Mouse (Mus musculus): ENCODE measurements around the gene Rin3. TPM values are rescaled to one million over a fixed set of nuclear protein-coding genes. Genes with fewer than 3 reads are reported as not detected.

The Rin3 gene
- polyA plus RNA-seq, 1 experiment from 2014 or later: 9.0 TPM

DNA sequence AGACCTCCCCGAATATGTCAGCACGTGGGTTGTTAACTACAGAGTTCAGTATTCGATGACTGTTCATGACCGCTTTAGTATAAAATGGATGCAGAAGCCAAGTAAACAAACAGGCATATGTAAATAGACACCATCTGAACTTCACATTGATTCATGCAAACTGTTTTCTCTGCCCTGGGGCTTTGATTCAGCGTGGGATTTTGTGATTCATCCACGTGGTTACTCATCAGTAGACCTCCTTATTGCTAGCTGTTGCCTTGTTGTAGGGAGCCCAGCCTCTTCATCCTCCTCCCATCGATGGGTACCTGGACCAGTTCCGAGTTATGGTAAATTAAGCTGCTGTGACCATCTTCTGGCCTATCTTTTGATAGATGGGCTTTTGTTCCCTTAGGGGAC lies 26.9 kb downstream of the Rin3 start:
- H3K36me3 ChIP-seq: peaks cover 9% of the 10 kb centered on the region
- no peak overlapping the region for H3K27ac ChIP-seq
- DNase-seq (ENCODE audit: low spot score): no peak
- H3K4me3 ChIP-seq: no peak overlapping the region
- H3K9me3 ChIP-seq: no peaks in the 10 kb centered on the region
- 82% methylated on average over 8 of the region's 8 CpGs for WGBS
- H3K27me3 ChIP-seq (ENCODE audit: insufficient read depth, poor library complexity, severe bottlenecking): no peaks in the 10 kb centered on the region
- peaks cover 36% of the 10 kb centered on the region for H3K4me1 ChIP-seq

DNA sequence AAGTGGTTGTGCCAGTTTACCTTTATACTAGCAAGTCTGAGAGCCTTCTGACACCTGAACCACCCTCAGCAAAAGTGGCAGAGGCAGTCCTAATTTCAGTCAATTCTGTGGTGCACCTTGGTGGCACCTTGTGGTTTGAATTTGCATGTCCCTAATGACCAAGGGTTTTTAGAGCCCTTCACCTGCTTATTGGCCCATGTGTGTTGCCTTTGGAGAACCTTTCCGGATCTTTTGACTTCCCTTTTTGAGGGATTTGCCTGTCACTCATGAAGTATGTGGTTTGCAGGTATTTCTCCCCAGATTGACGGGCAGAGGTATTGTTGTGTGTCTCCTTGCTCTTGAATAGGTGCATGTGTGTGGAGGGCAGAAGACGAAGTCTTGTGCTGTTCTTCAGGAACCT lies 27.4 kb downstream of the Rin3 start:
- Histone ChIP-seq H3K4me1 (peaks cover 32% of the 10 kb centered on the region), H3K4me3 (no peak overlapping the region), H3K27ac (no peak overlapping the region), H3K27me3 (ENCODE audit: insufficient read depth, poor library complexity, severe bottlenecking) (no peaks in the 10 kb centered on the region), H3K9me3 (no peaks in the 10 kb centered on the region), H3K36me3 (peaks cover 13% of the 10 kb centered on the region)
- WGBS: 87% methylated on average over 3 of the region's 3 CpGs
- DNase-seq (ENCODE audit: low spot score): no peak

DNA sequence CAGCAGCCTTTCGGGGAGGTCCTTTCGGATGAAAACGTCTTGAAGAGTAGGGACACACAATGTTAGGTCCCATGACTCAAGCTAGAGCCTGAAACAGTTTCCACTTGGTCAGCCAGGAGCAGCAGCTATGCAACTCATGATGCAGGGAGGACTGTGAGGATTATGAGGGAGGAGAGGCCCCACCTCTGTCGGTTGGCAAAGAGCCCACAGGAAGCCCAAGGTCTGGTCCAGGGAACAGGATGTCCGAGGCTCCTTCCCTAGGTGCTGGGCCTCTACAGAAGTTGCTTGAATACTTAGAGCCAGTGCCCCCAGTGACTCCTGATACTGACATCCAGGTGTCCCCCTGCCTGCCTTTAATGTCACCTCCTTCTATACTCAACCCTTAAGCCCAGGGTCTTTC lies 28.6 kb downstream of the Rin3 start:
- 84% methylated on average over 5 of the region's 5 CpGs for WGBS
- Histone ChIP-seq H3K4me1 (peaks cover 24% of the 10 kb centered on the region), H3K27ac (no peak overlapping the region)

DNA sequence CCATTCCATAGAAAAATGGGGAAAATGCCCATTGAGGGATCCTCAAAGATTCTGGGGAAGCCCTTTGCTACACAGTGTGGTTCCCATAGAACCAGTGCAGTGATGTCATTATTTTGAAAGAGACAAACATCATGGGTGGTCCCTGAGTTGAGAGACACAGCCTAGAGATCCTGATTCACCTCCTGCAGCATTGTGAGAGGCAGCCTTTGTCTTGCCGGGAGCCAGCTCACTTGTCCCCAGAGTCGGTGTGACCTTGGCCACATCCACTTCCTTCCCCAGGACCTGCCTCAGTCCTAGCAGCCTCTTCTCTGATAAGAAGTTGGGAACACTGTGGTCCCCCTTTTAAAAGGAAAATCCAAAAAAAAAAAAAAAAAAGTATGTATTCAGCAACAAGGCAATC lies 36.3 kb downstream of the Rin3 start:
- Histone ChIP-seq H3K36me3 (peaks cover 14% of the 10 kb centered on the region), H3K27me3 (ENCODE audit: insufficient read depth, poor library complexity, severe bottlenecking) (no peaks in the 10 kb centered on the region), H3K9me3 (no peaks in the 10 kb centered on the region), H3K4me1 (peaks cover 14% of the 10 kb centered on the region; the same call in 1 of the 2 replicates), H3K27ac (peak overlapping the region; percentile 52; the same call in 1 of the 2 replicates), H3K4me3 (no peak overlapping the region)
- no peak for DNase-seq (ENCODE audit: low spot score)
- WGBS: 35% methylated on average over 2 of the region's 2 CpGs

More for the DNA sequence above, 28.6 kb downstream of the Rin3 start:
- H3K9me3 ChIP-seq: no peaks in the 10 kb centered on the region
- H3K4me3 ChIP-seq: no peak overlapping the region
- H3K36me3 ChIP-seq: peaks cover 19% of the 10 kb centered on the region
- no peak for DNase-seq (ENCODE audit: low spot score)
- no peaks in the 10 kb centered on the region for H3K27me3 ChIP-seq (ENCODE audit: insufficient read depth, poor library complexity, severe bottlenecking)

DNA sequence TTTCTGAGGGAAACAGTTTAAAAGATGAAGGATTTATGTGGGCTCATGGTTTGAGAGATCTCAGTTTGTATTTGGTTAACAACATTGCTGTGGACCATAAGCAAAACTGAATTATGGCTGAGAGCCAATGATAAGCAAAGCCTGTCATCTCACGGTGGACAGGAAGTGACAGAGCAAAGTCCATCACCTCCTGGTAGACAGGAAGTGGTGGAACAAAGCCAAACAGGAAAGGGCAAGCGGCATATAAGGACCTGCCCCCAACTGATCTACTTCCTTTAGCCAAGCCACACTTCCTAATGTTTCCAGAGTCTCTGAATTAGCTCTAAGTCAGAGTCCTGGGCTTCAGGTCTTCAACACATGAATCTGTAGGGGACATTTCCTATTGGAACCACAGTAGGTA lies 37.1 kb downstream of the Rin3 start:
- H3K4me1 ChIP-seq: peaks cover 14% of the 10 kb centered on the region; the same call in 1 of the 2 replicates
- 0 out of 2 replicates have a peak overlapping the region, but pooled peaks have one; percentile 19 for H3K27ac ChIP-seq
- peaks cover 9% of the 10 kb centered on the region for H3K36me3 ChIP-seq
- WGBS: 63% methylated on average over 2 of the region's 2 CpGs
- no peaks in the 10 kb centered on the region for H3K9me3 ChIP-seq
- no peaks in the 10 kb centered on the region for H3K27me3 ChIP-seq (ENCODE audit: insufficient read depth, poor library complexity, severe bottlenecking)
- DNase-seq (ENCODE audit: low spot score): no peak
- no peak overlapping the region for H3K4me3 ChIP-seq

DNA sequence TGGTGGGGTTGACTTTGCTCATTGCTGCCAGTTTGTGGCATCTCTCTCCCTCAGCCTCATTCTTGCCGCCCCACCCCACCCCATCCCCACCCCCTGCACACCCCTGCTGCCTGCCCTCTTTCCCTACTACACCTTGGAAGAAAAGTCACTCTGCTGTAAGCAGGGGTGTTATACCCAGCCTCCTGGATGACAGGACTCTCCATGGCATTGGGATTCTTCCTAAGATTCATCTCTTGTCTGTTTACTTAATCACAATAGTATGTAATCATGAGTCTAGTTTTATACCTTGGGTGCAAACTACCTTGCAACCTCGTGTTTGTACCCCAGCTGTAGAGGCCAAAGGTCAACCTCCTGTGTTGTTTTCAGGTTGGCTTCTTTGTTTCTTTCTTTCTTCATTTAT lies 37.5 kb downstream of the Rin3 start:
- Histone ChIP-seq H3K27ac (peak overlapping the region; percentile 19; the same call in 1 of the 2 replicates), H3K4me1 (peaks cover 14% of the 10 kb centered on the region; the same call in 1 of the 2 replicates), H3K27me3 (ENCODE audit: insufficient read depth, poor library complexity, severe bottlenecking) (no peaks in the 10 kb centered on the region), H3K36me3 (peaks cover 5% of the 10 kb centered on the region; the same call in 1 of the 2 replicates), H3K4me3 (no peak overlapping the region), H3K9me3 (no peaks in the 10 kb centered on the region)
- DNase-seq (ENCODE audit: low spot score): no peak
- 54% methylated on average over 2 of the region's 2 CpGs for WGBS

DNA sequence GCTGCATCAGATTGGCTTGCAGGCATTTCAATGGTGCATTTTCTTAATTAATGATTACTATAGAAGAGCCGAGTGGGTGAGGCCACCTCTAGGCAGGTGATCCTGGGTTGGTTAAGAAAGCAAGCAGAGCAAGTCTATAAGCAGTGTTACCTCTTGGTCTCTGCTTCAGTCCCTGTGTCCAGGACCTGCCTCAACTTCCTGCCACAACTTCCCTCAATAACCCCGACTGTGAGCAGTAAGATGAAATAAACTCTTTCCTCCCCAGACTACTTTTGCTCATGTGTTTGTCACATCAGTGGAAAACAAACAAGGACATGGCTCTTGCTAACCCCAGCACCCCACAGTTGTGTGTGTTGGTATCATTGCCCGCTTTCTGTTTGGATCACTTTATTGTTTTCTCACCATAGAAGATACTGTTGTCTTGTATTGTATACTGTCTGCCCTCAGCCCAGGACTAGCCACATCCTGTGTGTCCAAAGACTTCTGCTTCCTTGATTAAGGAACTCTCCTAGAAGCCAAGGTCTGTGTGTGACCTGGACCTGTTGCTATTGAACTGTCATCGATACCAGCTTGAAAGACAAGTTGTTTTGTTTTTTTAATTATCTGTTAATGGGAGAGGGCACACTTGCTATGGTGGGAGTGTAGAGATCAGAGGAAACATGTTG lies 38.3 kb downstream of the Rin3 start:
- 75% methylated on average over 4 of the region's 4 CpGs for WGBS
- H3K27ac ChIP-seq: no peak overlapping the region

DNA sequence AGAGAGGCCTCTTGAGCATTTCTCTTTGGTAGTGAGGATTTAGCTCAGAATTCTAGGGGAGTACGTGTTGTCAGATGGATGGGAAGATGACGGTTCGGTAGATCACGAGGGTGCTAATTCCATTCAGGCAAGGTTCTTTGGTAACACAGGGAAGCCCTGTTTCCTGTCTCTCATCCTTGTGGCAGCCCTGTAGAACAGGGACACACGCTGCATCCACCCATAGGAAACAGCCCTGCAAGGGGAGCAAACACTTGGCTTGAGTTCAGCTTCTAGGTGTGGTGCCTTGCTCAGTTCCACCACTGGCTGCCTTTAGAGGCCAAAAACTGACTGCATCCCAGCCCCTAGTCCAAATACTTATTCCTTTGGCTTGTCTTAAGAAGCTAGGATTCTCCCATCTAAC lies 39.0 kb downstream of the Rin3 start:
- peaks cover 14% of the 10 kb centered on the region; the same call in 1 of the 2 replicates for H3K4me1 ChIP-seq
- peaks cover 7% of the 10 kb centered on the region; the same call in 1 of the 2 replicates for H3K36me3 ChIP-seq
- H3K4me3 ChIP-seq: no peak overlapping the region
- WGBS: 74% methylated on average over 5 of the region's 5 CpGs
- no peak overlapping the region for H3K27ac ChIP-seq
- no peaks in the 10 kb centered on the region for H3K9me3 ChIP-seq
- no peaks in the 10 kb centered on the region for H3K27me3 ChIP-seq (ENCODE audit: insufficient read depth, poor library complexity, severe bottlenecking)
- no peak for DNase-seq (ENCODE audit: low spot score)

More for the DNA sequence above, 38.3 kb downstream of the Rin3 start:
- Histone ChIP-seq H3K36me3 (peaks cover 3% of the 10 kb centered on the region; the same call in 1 of the 2 replicates), H3K27me3 (ENCODE audit: insufficient read depth, poor library complexity, severe bottlenecking) (no peaks in the 10 kb centered on the region), H3K4me3 (no peak overlapping the region), H3K9me3 (no peaks in the 10 kb centered on the region), H3K4me1 (peaks cover 14% of the 10 kb centered on the region; the same call in 1 of the 2 replicates)
- DNase-seq (ENCODE audit: low spot score): no peak

DNA sequence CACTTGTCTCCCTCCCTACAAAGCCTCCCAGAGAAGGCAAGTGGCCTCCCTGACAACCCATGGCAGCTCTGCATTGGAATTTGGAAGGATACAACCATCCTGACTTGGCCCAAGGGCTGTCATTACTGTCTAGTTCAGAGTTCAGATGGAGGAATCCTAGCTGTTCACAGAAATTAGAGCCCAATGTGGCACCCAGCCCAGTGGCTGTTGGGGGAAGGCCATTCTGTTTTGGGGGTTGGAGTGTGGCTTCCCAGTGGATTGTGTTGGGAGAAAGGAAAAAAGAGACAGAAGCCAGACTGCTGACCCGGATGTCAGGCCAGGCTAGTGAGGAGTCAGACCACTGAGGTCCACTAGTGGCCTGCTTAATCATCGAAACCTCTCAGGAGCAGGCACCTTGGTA lies 40.5 kb downstream of the Rin3 start:
- 88% methylated on average over 2 of the region's 2 CpGs for WGBS
- no peak for DNase-seq (ENCODE audit: low spot score)
- H3K4me3 ChIP-seq: no peak overlapping the region
- peaks cover 14% of the 10 kb centered on the region; the same call in 1 of the 2 replicates for H3K4me1 ChIP-seq
- no peaks in the 10 kb centered on the region for H3K27me3 ChIP-seq (ENCODE audit: insufficient read depth, poor library complexity, severe bottlenecking)
- H3K36me3 ChIP-seq: peaks cover 11% of the 10 kb centered on the region; the same call in 1 of the 2 replicates
- H3K27ac ChIP-seq: no peak overlapping the region
- no peaks in the 10 kb centered on the region for H3K9me3 ChIP-seq

DNA sequence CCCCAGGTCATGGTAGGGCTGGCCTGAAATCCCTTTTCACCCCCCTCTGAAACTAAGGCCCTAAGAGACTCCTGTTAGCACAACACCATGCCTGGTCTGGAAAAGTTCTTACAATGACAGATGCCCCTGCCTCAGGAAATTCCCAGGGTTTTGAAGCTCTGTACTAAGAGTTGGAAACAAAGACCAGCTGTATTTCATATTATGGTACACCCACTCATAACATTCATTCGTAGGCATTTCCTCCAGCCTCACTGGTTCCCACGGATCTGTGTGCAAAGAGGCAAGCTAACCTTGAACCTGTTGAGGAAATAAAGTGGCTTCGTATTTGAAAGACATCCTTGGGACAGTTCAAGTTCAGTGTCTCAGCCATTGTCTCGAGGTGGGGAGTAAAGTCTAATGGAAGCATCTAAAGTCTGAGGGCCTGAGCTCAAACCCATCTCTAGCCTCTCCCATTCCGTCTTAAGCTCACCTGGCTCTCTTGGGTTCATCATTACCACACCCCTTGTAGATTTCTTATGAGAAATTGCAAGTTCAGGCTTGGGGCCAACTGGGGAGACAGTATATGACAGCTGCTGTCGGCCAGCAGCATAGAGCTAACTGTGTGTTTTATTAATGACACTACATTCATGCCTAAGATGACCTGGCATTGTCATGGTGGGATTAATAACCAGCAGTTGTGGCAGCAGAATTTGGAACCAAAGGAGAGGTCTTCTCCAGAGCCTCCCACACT lies 41.5 kb downstream of the Rin3 start:
- Histone ChIP-seq H3K9me3 (no peaks in the 10 kb centered on the region), H3K36me3 (peaks cover 11% of the 10 kb centered on the region; the same call in 1 of the 2 replicates), H3K27me3 (ENCODE audit: insufficient read depth, poor library complexity, severe bottlenecking) (no peaks in the 10 kb centered on the region), H3K4me3 (no peak overlapping the region), H3K27ac (no peak overlapping the region), H3K4me1 (peaks cover 11% of the 10 kb centered on the region; the same call in 1 of the 2 replicates)
- 69% methylated on average over 6 of the region's 6 CpGs for WGBS
- DNase-seq (ENCODE audit: low spot score): no peak

DNA sequence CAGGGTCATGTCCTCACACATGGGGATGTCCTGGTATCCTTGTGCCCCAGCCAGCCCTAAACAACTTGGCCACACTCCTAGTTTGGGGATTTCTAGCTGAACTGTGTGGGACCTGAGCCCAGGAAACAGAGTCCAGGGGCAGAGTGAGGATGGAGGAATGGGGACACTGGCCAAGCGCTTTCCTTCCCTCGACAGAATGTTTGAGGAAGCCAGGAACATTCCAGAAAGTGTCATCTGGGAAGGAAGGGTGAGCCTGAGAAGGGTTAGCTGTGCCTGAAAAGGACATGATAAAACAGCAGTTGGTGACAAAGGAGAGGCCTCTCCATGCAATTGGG lies 42.0 kb downstream of the Rin3 start:
- H3K27ac ChIP-seq: no peak overlapping the region
- no peak for DNase-seq (ENCODE audit: low spot score)
- 79% methylated on average over 2 of the region's 2 CpGs for WGBS
- no peaks in the 10 kb centered on the region for H3K27me3 ChIP-seq (ENCODE audit: insufficient read depth, poor library complexity, severe bottlenecking)
- no peak overlapping the region for H3K4me3 ChIP-seq
- peaks cover 11% of the 10 kb centered on the region; the same call in 1 of the 2 replicates for H3K4me1 ChIP-seq
- no peaks in the 10 kb centered on the region for H3K9me3 ChIP-seq
- peaks cover 11% of the 10 kb centered on the region; the same call in 1 of the 2 replicates for H3K36me3 ChIP-seq

DNA sequence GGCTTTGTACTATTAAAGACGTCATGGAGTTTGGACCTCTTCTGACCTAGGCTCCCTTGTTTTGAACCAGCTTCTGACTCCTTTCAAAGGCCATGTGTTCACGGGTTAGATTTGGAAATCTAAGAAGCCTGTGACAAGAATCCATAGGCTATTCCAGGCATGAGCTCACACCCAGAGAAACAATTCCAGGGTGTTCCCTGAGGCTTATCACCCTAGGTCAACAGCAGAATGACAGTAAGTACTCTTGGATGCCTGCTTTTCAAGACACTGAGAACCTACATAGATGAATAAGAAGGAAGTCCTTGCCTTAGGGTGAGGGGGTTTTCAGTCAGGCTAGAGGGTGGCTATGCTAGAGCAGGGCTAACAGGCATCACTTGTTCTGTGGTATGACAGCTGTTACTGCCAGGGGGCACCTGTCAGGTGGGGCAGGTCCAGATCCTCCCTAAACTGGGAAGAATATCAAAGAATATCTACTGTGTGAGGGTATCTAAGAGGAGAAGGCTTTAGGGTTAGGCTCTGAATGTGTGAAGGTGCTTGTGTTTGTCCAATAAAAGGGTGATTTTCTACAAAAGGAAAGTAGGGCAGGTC lies 44.0 kb downstream of the Rin3 start:
- H3K27ac ChIP-seq: no peak overlapping the region
- no peaks in the 10 kb centered on the region for H3K27me3 ChIP-seq (ENCODE audit: insufficient read depth, poor library complexity, severe bottlenecking)
- peaks cover 13% of the 10 kb centered on the region; the same call in 1 of the 2 replicates for H3K36me3 ChIP-seq
- no peak overlapping the region for H3K4me3 ChIP-seq
- WGBS: 65% methylated on average over 2 of the region's 2 CpGs
- peaks cover 6% of the 10 kb centered on the region; the same call in 1 of the 2 replicates for H3K4me1 ChIP-seq
- no peak for DNase-seq (ENCODE audit: low spot score)
- no peaks in the 10 kb centered on the region for H3K9me3 ChIP-seq

DNA sequence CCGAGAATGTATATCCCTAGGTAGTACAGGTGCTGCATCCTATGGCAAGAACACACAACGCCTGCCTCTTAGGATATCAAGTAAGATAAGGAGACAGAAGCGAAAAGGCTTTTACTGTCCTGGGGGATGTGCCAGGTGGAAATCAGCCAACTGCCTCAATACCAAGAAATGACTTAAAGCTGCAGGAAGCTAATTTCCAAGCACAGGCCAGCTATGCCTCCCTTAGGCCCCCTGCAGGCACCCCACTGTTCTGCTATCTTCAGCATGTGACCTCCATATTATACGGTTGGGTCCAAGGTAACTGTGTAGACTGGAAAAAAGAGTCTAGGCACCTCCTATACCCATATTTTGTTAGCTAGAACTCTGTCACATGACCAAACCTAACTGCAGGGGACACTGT lies 44.7 kb downstream of the Rin3 start:
- DNase-seq (ENCODE audit: low spot score): no peak

More for the DNA sequence above, 44.7 kb downstream of the Rin3 start:
- no peaks in the 10 kb centered on the region for H3K27me3 ChIP-seq (ENCODE audit: insufficient read depth, poor library complexity, severe bottlenecking)
- WGBS: 79% methylated on average over 4 of the region's 4 CpGs
- H3K27ac ChIP-seq: no peak overlapping the region
- peaks cover 6% of the 10 kb centered on the region; the same call in 1 of the 2 replicates for H3K4me1 ChIP-seq
- no peak overlapping the region for H3K4me3 ChIP-seq
- H3K36me3 ChIP-seq: peaks cover 13% of the 10 kb centered on the region; the same call in 1 of the 2 replicates
- H3K9me3 ChIP-seq: no peaks in the 10 kb centered on the region

Measured in heart, embryonic 10.5 days (tissue).